Mouse (Mus musculus) intestine, embryonic 16.5 days (tissue): Measurements from ENCODE around the gene Mymx. TPM values are rescaled to one million over a fixed set of nuclear protein-coding genes. Genes with fewer than 3 reads are reported as not detected.

Experiments
- ATAC-seq: fragments of 200-750 bp; cut with Nextera tagmentation; 2 replicates; pipeline ENCODE4 v1.8.0; 2017; ENCODE audit warnings: moderate TSS enrichment, moderate library complexity
- H3K27ac ChIP-seq: fragments of 300-500 bp; sonication (generic); 2 replicates; pipeline ENCODE4 v1.5.1; 2014; ENCODE audit warnings: mild to moderate bottlenecking, low read length
- H3K27me3 ChIP-seq: fragments of 300-500 bp; sonication (generic); replicated peaks from 2 replicates; pipeline ENCODE4 v1.6.1; 2014; ENCODE audit warnings: low read length, control low read depth, mixed read lengths; ENCODE audit not compliant: control insufficient read depth, insufficient read depth
- H3K36me3 ChIP-seq: fragments of 300-500 bp; sonication (generic); 2 replicates; pipeline ENCODE4 v1.6.1; 2014; ENCODE audit warnings: low read length, control low read depth; ENCODE audit not compliant: control insufficient read depth, insufficient read depth
- H3K4me1 ChIP-seq: fragments of 300-500 bp; sonication (generic); 2 replicates; pipeline ENCODE4 v1.6.1; 2014; ENCODE audit warnings: low read length, control low read depth, mixed read lengths; ENCODE audit not compliant: control insufficient read depth, insufficient read depth
- H3K4me2 ChIP-seq: fragments of 300-500 bp; sonication (generic); 2 replicates; pipeline ENCODE4 v1.6.1; 2014; ENCODE audit warnings: low read depth, low read length, control low read depth
- H3K4me3 ChIP-seq: fragments of 300-500 bp; sonication (generic); 2 replicates; pipeline ENCODE4 v1.5.1; 2014; ENCODE audit warnings: mild to moderate bottlenecking, low read length
- H3K9ac ChIP-seq: fragments of 300-500 bp; sonication (generic); 2 replicates; pipeline ENCODE4 v1.6.1; 2014; ENCODE audit warnings: low read depth, low read length
- H3K9me3 ChIP-seq: fragments of 300-500 bp; sonication (generic); 2 replicates; pipeline ENCODE4 v1.6.1; 2016; ENCODE audit warnings: low read length, control low read depth; ENCODE audit not compliant: control insufficient read depth
- WGBS: fragments of 180-500 bp; shearing (Covaris S2); extraction: QIAGEN DNeasy Blood & Tissue Kit; methylation state at CpG from one replicate; pipeline ENCODE4 v1.1.7; 2014; 5-methylcytosine and 5-hydroxymethylcytosine counted together
- polyA plus RNA-seq: library from polyadenylated mRNA; unstranded; fragments of >200 nt; fragmentation: Nextera tagmentation; extraction: Ambion mirVana; gene quantifications from 2 replicates; pipeline ENCODE4 v1.2.1, GENCODE M21; 2015

Gene Mymx
- polyA plus RNA-seq, 1 experiment from 2014 or later, result 0.22 TPM

DNA sequence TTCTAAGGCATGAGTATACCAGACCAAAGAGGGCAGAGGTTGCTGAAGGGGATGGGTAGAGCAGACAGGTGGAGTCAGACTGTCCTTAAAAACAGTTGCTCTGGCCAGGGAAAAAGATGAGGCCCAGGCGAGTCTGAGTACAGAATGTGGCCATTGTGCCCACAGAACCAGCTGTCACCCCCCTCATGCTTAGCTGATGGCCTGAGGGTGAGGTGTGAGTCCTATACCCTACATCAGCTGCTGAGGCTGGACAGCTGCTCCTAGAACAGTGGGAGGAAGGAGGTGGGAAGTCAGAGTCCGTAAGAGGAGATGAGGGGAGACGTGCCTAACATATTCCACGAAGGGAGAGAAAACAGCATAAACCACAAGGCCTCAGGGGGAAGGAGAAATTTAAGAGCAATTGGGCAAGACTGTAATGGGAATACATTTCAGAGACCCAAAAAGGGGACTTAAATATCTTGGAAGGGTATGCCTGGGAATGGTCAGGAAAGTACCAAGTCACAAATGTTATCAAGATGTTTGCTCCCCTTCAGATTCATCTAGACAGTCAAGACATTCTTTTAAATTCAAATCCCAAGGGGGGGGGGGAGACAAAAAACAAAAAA, 14.2 kb upstream of the Mymx start:
- H3K9me3 ChIP-seq, result no peaks in the 10 kb centered on the region
- H3K27me3 ChIP-seq, result no peaks in the 10 kb centered on the region
- no peak overlapping the region for H3K4me2 ChIP-seq
- H3K36me3 ChIP-seq, result no peaks in the 10 kb centered on the region
- no peak overlapping the region for H3K4me3 ChIP-seq
- H3K9ac ChIP-seq, result no peak overlapping the region
- 59% methylated on average over 4 of the region's 4 CpGs for WGBS
- no peak overlapping the region for H3K27ac ChIP-seq
- ATAC-seq, result no peak
- peaks cover 10% of the 10 kb centered on the region for H3K4me1 ChIP-seq

DNA sequence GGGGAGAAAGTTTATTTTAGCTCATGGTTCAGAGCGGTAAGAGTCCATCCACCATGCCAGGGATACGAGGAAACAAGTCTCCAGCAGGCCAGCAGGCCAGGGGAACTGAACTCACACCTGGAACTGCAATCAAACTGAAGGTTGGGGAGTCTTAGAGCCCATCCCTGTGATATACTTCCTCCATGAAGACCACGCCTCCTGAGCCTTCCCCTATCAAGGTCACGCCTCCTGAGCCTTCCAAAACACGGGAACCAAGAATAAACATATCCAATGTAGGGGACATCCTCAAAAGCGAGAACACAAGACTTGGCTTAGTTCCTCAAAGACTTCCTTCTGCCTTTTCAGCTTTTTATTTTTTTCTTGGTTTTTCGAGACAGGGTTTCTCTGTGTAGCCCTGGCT, 11.0 kb upstream of the Mymx start:
- Histone ChIP-seq H3K4me3 (no peak overlapping the region), H3K36me3 (no peaks in the 10 kb centered on the region), H3K27me3 (no peaks in the 10 kb centered on the region), H3K9me3 (no peaks in the 10 kb centered on the region), H3K4me1 (peaks cover 8% of the 10 kb centered on the region; the same call in 1 of the 2 replicates), H3K4me2 (no peak overlapping the region), H3K27ac (no peak overlapping the region), H3K9ac (no peak overlapping the region)
- 77% methylated on average over 7 of the region's 7 CpGs for WGBS
- no peak for ATAC-seq

DNA sequence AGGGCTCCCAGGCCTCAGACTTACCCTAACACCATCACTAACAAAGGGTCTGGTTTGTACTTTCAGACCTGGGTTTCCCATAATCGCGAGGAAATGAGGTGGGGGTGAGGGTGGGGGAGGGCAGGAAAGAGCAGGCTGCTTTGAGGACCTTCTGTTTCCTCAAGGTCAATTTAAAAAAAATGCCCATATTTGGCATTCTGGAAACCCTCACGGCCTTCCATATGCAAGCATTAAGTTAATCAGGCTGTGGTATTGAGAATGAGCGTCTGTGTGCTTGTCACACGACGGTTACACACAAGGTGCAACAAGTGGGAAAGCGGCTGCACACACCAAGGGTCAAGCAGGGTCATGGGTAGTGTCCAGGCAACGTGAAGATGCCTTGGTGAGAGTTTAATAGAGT, 10.1 kb upstream of the Mymx start:
- Histone ChIP-seq H3K4me3 (no peak overlapping the region), H3K9ac (no peak overlapping the region), H3K4me2 (no peak overlapping the region), H3K27ac (no peak overlapping the region), H3K4me1 (peaks cover 8% of the 10 kb centered on the region; the same call in 1 of the 2 replicates), H3K9me3 (no peaks in the 10 kb centered on the region), H3K27me3 (no peaks in the 10 kb centered on the region), H3K36me3 (no peaks in the 10 kb centered on the region)
- 69% methylated on average over 8 of the region's 8 CpGs for WGBS
- ATAC-seq, result no peak

DNA sequence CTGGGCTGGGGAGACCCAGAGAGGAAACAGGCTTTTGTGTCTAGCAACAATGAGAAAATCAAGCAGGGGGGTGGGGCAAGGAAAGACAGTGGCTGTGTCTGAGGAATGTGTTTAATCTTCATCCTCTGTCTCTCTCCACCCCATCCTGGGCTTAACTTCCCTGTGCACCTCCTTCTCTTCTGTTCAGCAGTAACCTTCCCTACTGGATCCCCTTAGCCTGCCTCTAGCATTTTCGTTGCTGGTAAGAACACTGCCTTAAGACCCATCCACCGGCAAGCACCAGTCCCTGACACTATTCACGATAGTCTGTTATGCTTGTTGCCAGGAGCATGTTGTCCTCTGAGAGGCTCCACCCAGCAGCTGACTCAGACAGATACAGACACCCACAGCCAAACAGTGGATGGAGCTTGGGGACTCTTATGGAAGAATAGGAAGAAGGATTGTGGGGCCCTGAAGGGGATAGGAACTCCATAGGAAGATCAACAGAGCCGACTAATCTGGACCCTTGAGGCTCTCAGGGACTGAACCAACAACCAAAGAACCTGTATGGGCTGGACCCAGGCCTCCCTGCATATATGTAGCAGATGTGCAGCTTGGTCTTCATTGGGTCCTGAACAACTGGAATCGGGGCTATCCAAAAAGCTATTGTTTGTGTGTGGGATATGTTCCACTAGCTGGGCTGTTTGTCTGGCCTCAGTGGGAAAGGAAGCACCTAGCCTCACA, 8.4 kb upstream of the Mymx start:
- H3K4me3 ChIP-seq, result no peak overlapping the region
- no peak overlapping the region for H3K4me2 ChIP-seq
- H3K4me1 ChIP-seq, result peaks cover 8% of the 10 kb centered on the region; the same call in 1 of the 2 replicates
- WGBS, result 40% methylated on average over 5 of the region's 5 CpGs
- H3K27me3 ChIP-seq, result no peaks in the 10 kb centered on the region
- no peak overlapping the region for H3K9ac ChIP-seq
- H3K36me3 ChIP-seq, result no peaks in the 10 kb centered on the region
- peak; percentile 48; the same call in 1 of the 2 replicates for ATAC-seq
- H3K27ac ChIP-seq, result peak overlapping the region; percentile 52; the same call in 1 of the 2 replicates
- no peaks in the 10 kb centered on the region for H3K9me3 ChIP-seq

DNA sequence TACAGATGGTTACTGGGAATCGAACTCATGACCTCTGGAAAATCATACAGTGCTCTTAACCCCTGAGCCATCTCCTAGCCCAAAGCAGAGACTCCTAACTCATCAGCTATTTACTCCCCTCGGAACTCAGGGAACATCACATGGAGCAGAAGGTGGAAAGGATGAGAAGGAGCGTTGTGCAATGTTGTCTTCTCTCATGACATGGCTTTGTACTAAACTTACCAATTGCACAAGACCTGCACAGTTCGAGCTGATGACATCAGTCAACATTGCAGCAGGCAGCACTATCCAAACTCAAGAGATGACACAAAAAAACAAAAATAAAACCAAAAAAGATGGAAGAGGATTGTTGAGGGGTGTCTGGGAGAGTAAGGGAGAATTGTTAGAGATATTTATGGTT, 6.5 kb upstream of the Mymx start:
- Histone ChIP-seq H3K4me2 (no peak overlapping the region), H3K9me3 (no peaks in the 10 kb centered on the region), H3K9ac (no peak overlapping the region), H3K36me3 (no peaks in the 10 kb centered on the region), H3K27me3 (no peaks in the 10 kb centered on the region), H3K27ac (no peak overlapping the region), H3K4me3 (no peak overlapping the region), H3K4me1 (peaks cover 8% of the 10 kb centered on the region; the same call in 1 of the 2 replicates)
- no peak for ATAC-seq
- 91% methylated on average over 4 of the region's 4 CpGs for WGBS

DNA sequence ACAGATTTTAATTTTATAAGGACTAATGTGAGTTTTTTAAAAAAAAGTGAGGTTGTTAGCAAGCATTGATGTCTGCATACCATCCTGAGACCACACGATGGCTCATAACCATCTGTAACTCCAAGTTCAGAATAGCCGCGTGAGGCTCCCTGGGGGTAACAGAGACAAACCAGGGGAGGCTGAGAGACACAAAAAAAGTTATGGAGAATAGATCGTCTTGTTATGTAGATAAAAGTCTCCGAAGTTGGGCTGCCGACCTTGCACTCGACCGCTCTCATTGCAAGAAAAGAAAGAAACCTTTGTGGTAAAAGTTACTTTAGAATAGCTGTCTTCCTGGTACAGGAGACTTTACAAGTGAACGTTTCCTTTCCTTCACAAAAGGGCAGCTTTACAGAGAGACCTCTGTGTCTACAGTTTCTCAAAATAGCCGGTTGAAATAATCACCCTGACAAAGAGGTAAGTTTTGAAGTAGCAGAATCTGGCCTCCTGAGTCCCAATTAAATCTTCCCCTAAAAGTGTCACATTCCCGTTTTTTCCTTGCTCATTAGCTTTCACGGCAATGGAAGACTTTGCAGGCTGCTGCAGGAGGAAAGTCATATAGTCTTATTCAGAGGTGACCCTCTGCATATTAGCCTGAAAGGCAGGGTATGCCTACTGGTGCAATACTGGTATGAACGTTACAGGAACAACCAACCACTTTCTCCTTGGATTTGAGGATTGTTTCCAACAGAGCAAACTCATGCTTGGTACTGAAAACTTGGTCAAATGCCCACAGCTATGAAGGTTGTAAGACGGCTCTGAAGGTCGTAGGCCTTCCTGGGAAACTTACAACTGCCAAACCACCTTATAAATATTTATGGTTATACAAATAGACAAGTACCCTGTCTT, 5.3 kb upstream of the Mymx start:
- peaks cover 8% of the 10 kb centered on the region; the same call in 1 of the 2 replicates for H3K4me1 ChIP-seq
- 81% methylated on average over 15 of the region's 15 CpGs for WGBS
- no peaks in the 10 kb centered on the region for H3K36me3 ChIP-seq
- no peak for ATAC-seq
- H3K4me3 ChIP-seq, result no peak overlapping the region
- no peaks in the 10 kb centered on the region for H3K9me3 ChIP-seq
- H3K27me3 ChIP-seq, result no peaks in the 10 kb centered on the region
- H3K9ac ChIP-seq, result no peak overlapping the region
- H3K4me2 ChIP-seq, result no peak overlapping the region
- 0 out of 2 replicates have a peak overlapping the region, but pooled peaks have one; percentile 23 for H3K27ac ChIP-seq

DNA sequence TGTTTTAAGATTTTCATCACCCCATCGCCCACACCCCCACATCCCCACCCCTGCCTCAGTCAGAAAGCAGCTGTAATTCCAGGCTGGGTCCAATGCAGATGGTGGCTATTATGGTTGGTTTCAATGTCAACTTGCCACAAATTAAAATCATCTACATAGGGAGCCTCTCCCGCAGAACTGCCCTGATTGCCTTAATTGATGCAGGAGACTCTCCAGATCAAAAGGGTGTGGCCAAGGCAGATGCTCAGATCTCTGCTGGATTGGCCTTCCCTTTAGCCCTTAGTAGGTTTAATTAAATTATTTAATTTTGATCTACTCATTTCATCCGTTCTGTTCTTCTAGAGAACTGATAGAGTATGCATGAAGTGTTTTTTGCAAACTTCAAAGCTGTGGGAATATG, 1.1 kb upstream of the Mymx start:
- Histone ChIP-seq H3K27ac (no peak overlapping the region), H3K36me3 (no peaks in the 10 kb centered on the region), H3K4me1 (peaks cover 33% of the 10 kb centered on the region), H3K4me2 (no peak overlapping the region), H3K9ac (no peak overlapping the region), H3K9me3 (no peaks in the 10 kb centered on the region), H3K27me3 (no peaks in the 10 kb centered on the region), H3K4me3 (no peak overlapping the region)
- 88% methylated on average over 3 of the region's 3 CpGs for WGBS
- ATAC-seq, result no peak

DNA sequence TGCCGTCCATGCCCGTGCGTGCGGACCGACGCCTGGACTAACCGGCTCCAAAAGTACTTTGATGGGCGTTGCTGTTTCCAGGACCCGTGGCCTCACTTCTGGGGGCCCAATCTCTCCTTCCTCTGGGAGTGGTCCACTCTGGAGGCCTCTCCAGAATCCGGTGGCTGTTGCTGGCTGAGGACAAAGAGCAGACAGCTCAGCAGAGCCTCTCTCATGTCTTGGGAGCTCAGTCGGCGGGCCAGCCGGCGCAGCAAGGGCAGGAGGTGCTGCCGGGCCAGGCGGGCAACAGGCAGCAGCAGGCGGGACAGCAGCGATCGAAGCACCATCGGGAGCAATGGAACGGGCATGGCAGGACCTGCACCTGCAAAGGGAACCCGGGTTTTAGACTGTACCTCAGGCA, 577 bp downstream of the Mymx start:
- Histone ChIP-seq H3K36me3 (no peaks in the 10 kb centered on the region), H3K9me3 (no peaks in the 10 kb centered on the region), H3K27ac (no peak overlapping the region), H3K4me3 (no peak overlapping the region), H3K4me2 (peak overlapping the region; percentile 31; the same call in 1 of the 2 replicates), H3K9ac (peak overlapping the region; percentile 22; the same call in 1 of the 2 replicates), H3K27me3 (no peaks in the 10 kb centered on the region), H3K4me1 (peaks cover 41% of the 10 kb centered on the region)
- 23% methylated on average over 22 of the region's 22 CpGs for WGBS
- peak; percentile 14; the same call in 1 of the 2 replicates for ATAC-seq

DNA sequence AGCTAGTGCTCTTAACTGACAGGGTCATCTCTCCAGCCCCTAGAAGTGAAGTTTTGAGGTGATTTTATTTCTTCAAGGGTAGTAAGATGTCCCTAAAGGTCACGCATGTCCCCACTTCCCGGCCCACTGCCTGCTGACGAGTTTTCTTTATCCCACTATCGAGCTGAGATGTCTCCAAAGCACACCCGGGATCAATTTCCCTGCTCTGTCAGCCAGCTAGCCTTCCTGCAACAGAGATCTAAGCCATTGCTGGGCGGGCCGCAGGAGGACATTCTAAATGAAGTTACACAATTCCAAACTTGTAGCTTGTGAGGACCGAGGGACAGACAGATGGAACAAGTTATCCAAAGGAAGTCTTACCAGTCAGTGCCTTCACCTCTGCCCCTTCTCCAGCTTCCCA, 1.6 kb downstream of the Mymx start:
- H3K9ac ChIP-seq, result no peak overlapping the region
- H3K27me3 ChIP-seq, result no peaks in the 10 kb centered on the region
- no peak for ATAC-seq
- no peaks in the 10 kb centered on the region for H3K9me3 ChIP-seq
- no peaks in the 10 kb centered on the region for H3K36me3 ChIP-seq
- H3K4me2 ChIP-seq, result no peak overlapping the region
- WGBS, result 73% methylated on average over 8 of the region's 8 CpGs
- no peak overlapping the region for H3K4me3 ChIP-seq
- H3K27ac ChIP-seq, result no peak overlapping the region
- peaks cover 48% of the 10 kb centered on the region for H3K4me1 ChIP-seq
